Mouse (Mus musculus): ENCODE results near the gene Kctd21. TPM values are rescaled to one million over a fixed set of nuclear protein-coding genes. Genes with fewer than 3 reads are reported as not detected.
A peak's percentile ranks its signal among the peaks of the same experiment; 100 is the strongest.

The Kctd21 gene
- polyA plus RNA-seq, 1 experiment from 2014 or later = 8.3 TPM

- peaks cover 39% of the 10 kb centered on the region for H3K36me3 ChIP-seq (replicated peaks)
- ATAC-seq (replicated peaks) = no peak
- H3K9me3 ChIP-seq = no peaks in the 10 kb centered on the region
- no peak overlapping the region for H3K9ac ChIP-seq
- H3K4me3 ChIP-seq = no peak overlapping the region
- no peak overlapping the region for H3K27ac ChIP-seq
- H3K27me3 ChIP-seq (replicated peaks) = no peaks in the 10 kb centered on the region
- no peak overlapping the region for H3K4me2 ChIP-seq
- WGBS = 76% methylated on average over 1 of the region's 1 CpGs
- H3K4me1 ChIP-seq = no peaks in the 10 kb centered on the region
Observed at GRCm38 (mm10) chr7:97307546-97307945, 24.6 kb upstream of the Kctd21 start.

- no peak overlapping the region for H3K9ac ChIP-seq
- H3K36me3 ChIP-seq (replicated peaks) = peaks cover 32% of the 10 kb centered on the region
- no peak overlapping the region for H3K27ac ChIP-seq
- no peak overlapping the region for H3K4me3 ChIP-seq
- no peaks in the 10 kb centered on the region for H3K4me1 ChIP-seq
- no peaks in the 10 kb centered on the region for H3K9me3 ChIP-seq
- ATAC-seq (replicated peaks) = no peak
- no peaks in the 10 kb centered on the region for H3K27me3 ChIP-seq (replicated peaks)
- 85% methylated on average over 4 of the region's 4 CpGs for WGBS
- no peak overlapping the region for H3K4me2 ChIP-seq
Observed at GRCm38 (mm10) chr7:97309461-97310340, 22.4 kb upstream of the Kctd21 start.

GRCm38 (mm10) chr7:97310341-97310635 lies 21.8 kb upstream of the Kctd21 start:
- no peak overlapping the region for H3K4me3 ChIP-seq
- no peak for ATAC-seq (replicated peaks)
- no peak overlapping the region for H3K9ac ChIP-seq
- H3K27me3 ChIP-seq (replicated peaks) = no peaks in the 10 kb centered on the region
- no peaks in the 10 kb centered on the region for H3K9me3 ChIP-seq
- H3K4me1 ChIP-seq = no peaks in the 10 kb centered on the region
- H3K4me2 ChIP-seq = no peak overlapping the region
- WGBS = 93% methylated on average over 3 of the region's 3 CpGs
- no peak overlapping the region for H3K27ac ChIP-seq
- peaks cover 32% of the 10 kb centered on the region for H3K36me3 ChIP-seq (replicated peaks)

- Histone ChIP-seq H3K9ac (no peak overlapping the region), H3K27me3 (replicated peaks) (no peaks in the 10 kb centered on the region), H3K9me3 (no peaks in the 10 kb centered on the region), H3K4me2 (no peak overlapping the region), H3K36me3 (replicated peaks) (peaks cover 32% of the 10 kb centered on the region), H3K4me1 (no peaks in the 10 kb centered on the region), H3K27ac (no peak overlapping the region), H3K4me3 (no peak overlapping the region)
- ATAC-seq (replicated peaks) = no peak
- 95% methylated on average over 14 of the region's 14 CpGs for WGBS
Observed at GRCm38 (mm10) chr7:97311620-97312019, 20.5 kb upstream of the Kctd21 start.

GRCm38 (mm10) chr7:97312196-97312595 lies 19.9 kb upstream of the Kctd21 start:
- Histone ChIP-seq H3K9ac (no peak overlapping the region), H3K27me3 (replicated peaks) (no peaks in the 10 kb centered on the region), H3K4me3 (no peak overlapping the region), H3K9me3 (no peaks in the 10 kb centered on the region), H3K36me3 (replicated peaks) (peaks cover 32% of the 10 kb centered on the region), H3K4me2 (no peak overlapping the region), H3K27ac (no peak overlapping the region), H3K4me1 (no peaks in the 10 kb centered on the region)
- ATAC-seq (replicated peaks) = no peak
- WGBS = 90% methylated on average over 17 of the region's 17 CpGs

GRCm38 (mm10) chr7:97312856-97313255 lies 19.3 kb upstream of the Kctd21 start:
- peaks cover 29% of the 10 kb centered on the region for H3K36me3 ChIP-seq (replicated peaks)
- no peaks in the 10 kb centered on the region for H3K9me3 ChIP-seq

GRCm38 (mm10) chr7:97313364-97313995 lies 18.6 kb upstream of the Kctd21 start:
- WGBS = 79% methylated on average over 7 of the region's 7 CpGs
- Histone ChIP-seq H3K9ac (no peak overlapping the region), H3K36me3 (replicated peaks) (peaks cover 24% of the 10 kb centered on the region), H3K27ac (no peak overlapping the region), H3K4me1 (no peaks in the 10 kb centered on the region), H3K9me3 (no peaks in the 10 kb centered on the region), H3K4me3 (no peak overlapping the region), H3K27me3 (replicated peaks) (no peaks in the 10 kb centered on the region), H3K4me2 (no peak overlapping the region)
- no peak for ATAC-seq (replicated peaks)

More at GRCm38 (mm10) chr7:97312856-97313255, 19.3 kb upstream of the Kctd21 start:
- Histone ChIP-seq H3K9ac (no peak overlapping the region), H3K27me3 (replicated peaks) (no peaks in the 10 kb centered on the region), H3K4me1 (no peaks in the 10 kb centered on the region), H3K4me2 (no peak overlapping the region), H3K27ac (no peak overlapping the region), H3K4me3 (no peak overlapping the region)
- WGBS = 92% methylated on average over 6 of the region's 6 CpGs
- no peak for ATAC-seq (replicated peaks)

- H3K27me3 ChIP-seq (replicated peaks) = no peaks in the 10 kb centered on the region
- peaks cover 15% of the 10 kb centered on the region; the same call in 1 of the 2 replicates for H3K36me3 ChIP-seq (replicated peaks)
- no peaks in the 10 kb centered on the region for H3K4me1 ChIP-seq
- no peak overlapping the region for H3K4me2 ChIP-seq
- WGBS = 87% methylated on average over 5 of the region's 5 CpGs
- ATAC-seq (replicated peaks) = no peak
- H3K4me3 ChIP-seq = no peak overlapping the region
- no peak overlapping the region for H3K9ac ChIP-seq
- H3K27ac ChIP-seq = no peak overlapping the region
- no peaks in the 10 kb centered on the region for H3K9me3 ChIP-seq
Observed at GRCm38 (mm10) chr7:97314646-97315045, 17.5 kb upstream of the Kctd21 start.

GRCm38 (mm10) chr7:97315656-97316055 lies 16.5 kb upstream of the Kctd21 start:
- Histone ChIP-seq H3K27ac (no peak overlapping the region), H3K4me2 (no peak overlapping the region), H3K36me3 (replicated peaks) (peaks cover 15% of the 10 kb centered on the region; the same call in 1 of the 2 replicates), H3K4me3 (no peak overlapping the region), H3K9me3 (no peaks in the 10 kb centered on the region), H3K27me3 (replicated peaks) (no peaks in the 10 kb centered on the region), H3K9ac (no peak overlapping the region), H3K4me1 (no peaks in the 10 kb centered on the region)
- no peak for ATAC-seq (replicated peaks)
- 84% methylated on average over 6 of the region's 6 CpGs for WGBS

- H3K9ac ChIP-seq = no peak overlapping the region
- H3K27me3 ChIP-seq (replicated peaks) = no peaks in the 10 kb centered on the region
- no peak for ATAC-seq (replicated peaks)
- H3K4me1 ChIP-seq = no peaks in the 10 kb centered on the region
- no peak overlapping the region for H3K27ac ChIP-seq
- H3K4me3 ChIP-seq = no peak overlapping the region
- H3K36me3 ChIP-seq (replicated peaks) = 0 out of 2 replicates have a peak, but pooled peaks cover 6% of the 10 kb centered on the region
- no peaks in the 10 kb centered on the region for H3K9me3 ChIP-seq
- 78% methylated on average over 3 of the region's 3 CpGs for WGBS
- H3K4me2 ChIP-seq = no peak overlapping the region
Observed at GRCm38 (mm10) chr7:97317706-97318105, 14.4 kb upstream of the Kctd21 start.

- no peak overlapping the region for H3K27ac ChIP-seq
- no peak overlapping the region for H3K4me2 ChIP-seq
- peaks cover 14% of the 10 kb centered on the region; the same call in 1 of the 2 replicates for H3K4me1 ChIP-seq
- no peak overlapping the region for H3K9ac ChIP-seq
- H3K4me3 ChIP-seq = no peak overlapping the region
- H3K27me3 ChIP-seq (replicated peaks) = peaks cover 29% of the 10 kb centered on the region
- ATAC-seq (replicated peaks) = no peak
- 0 out of 2 replicates have a peak, but pooled peaks cover 3% of the 10 kb centered on the region for H3K36me3 ChIP-seq (replicated peaks)
- 92% methylated on average over 8 of the region's 8 CpGs for WGBS
- no peaks in the 10 kb centered on the region for H3K9me3 ChIP-seq
Observed at GRCm38 (mm10) chr7:97324342-97324741, 7.8 kb upstream of the Kctd21 start.

- Histone ChIP-seq H3K27me3 (replicated peaks) (peaks cover 29% of the 10 kb centered on the region), H3K4me2 (peak overlapping the region; percentile 46), H3K4me1 (peaks cover 21% of the 10 kb centered on the region), H3K9me3 (no peaks in the 10 kb centered on the region), H3K4me3 (peak overlapping the region; percentile 30), H3K9ac (no peak overlapping the region), H3K36me3 (replicated peaks) (0 out of 2 replicates have a peak, but pooled peaks cover 3% of the 10 kb centered on the region), H3K27ac (no peak overlapping the region)
- ATAC-seq (replicated peaks) = peak; percentile 7; the same call in 1 of the 2 replicates
- WGBS = 13% methylated on average over 85 of the region's 96 CpGs
Observed at GRCm38 (mm10) chr7:97325156-97325985, 6.8 kb upstream of the Kctd21 start.

All from midbrain, embryonic 15.5 days (tissue).